Mouse (Mus musculus) cerebellum, adult 2 months (tissue): ENCODE measurements at regions not wholly inside any gene's neighbourhood (a gene's known extent, or its start where the extent isn't known, plus 50 kb on each side); places are given as distances from the start of the nearest gene placed in this dataset.

ENCODE experiments used
- CTCF ChIP-seq: fragments of 200-500 bp; IDR thresholded peaks from 2 replicates; pipeline ENCODE4 v1.5.1; 2011; ENCODE audit warnings: low read depth, mild to moderate bottlenecking, control low read depth, low read length, moderate library complexity, borderline replicate concordance; ENCODE audit not compliant: insufficient read depth
- POLR2A ChIP-seq: fragments of 200-500 bp; IDR thresholded peaks from 2 replicates; pipeline ENCODE4 v1.6.1; 2011; ENCODE audit warnings: low read length, control low read depth, borderline replicate concordance; ENCODE audit not compliant: insufficient read depth

- TF ChIP-seq CTCF: no peak
- TF ChIP-seq POLR2A: no peak
These were observed 156.2 kb downstream of the Fam43a start for GRCm38 (mm10) chr16:30755771-30756170.
